Mouse (Mus musculus) lung, embryonic 15.5 days (tissue): ENCODE measurements at regions not wholly inside any gene's neighbourhood (a gene's known extent, or its start where the extent isn't known, plus 50 kb on each side); places are given as distances from the start of the nearest gene placed in this dataset.
A peak's percentile ranks its signal among the peaks of the same experiment; 100 is the strongest.

Source experiments
- ATAC-seq: fragments of 200-750 bp; cut with Nextera tagmentation; 2 replicates; pipeline ENCODE4 v1.8.0; 2017; ENCODE audit warnings: moderate number of reproducible peaks, borderline replicate concordance; ENCODE audit not compliant: low FRiP score, low TSS enrichment; ENCODE audit errors: extremely low read depth
- H3K27ac ChIP-seq: fragments of 300-500 bp; sonication (generic); 2 replicates; pipeline ENCODE4 v1.5.1; 2015; ENCODE audit warnings: moderate library complexity, mild to moderate bottlenecking, inconsistent platforms
- H3K27me3 ChIP-seq: fragments of 300-500 bp; sonication (generic); 2 replicates; pipeline ENCODE4 v1.6.1; 2015; ENCODE audit warnings: inconsistent platforms
- H3K36me3 ChIP-seq: fragments of 300-500 bp; sonication (generic); 2 replicates; pipeline ENCODE4 v1.6.1; 2015; ENCODE audit warnings: inconsistent platforms
- H3K4me1 ChIP-seq: fragments of 300-500 bp; sonication (generic); 2 replicates; pipeline ENCODE4 v1.6.1; 2015; ENCODE audit warnings: inconsistent platforms
- H3K4me2 ChIP-seq: fragments of 300-500 bp; sonication (generic); 2 replicates; pipeline ENCODE4 v1.6.1; 2015; ENCODE audit warnings: inconsistent platforms, mild to moderate bottlenecking, moderate library complexity
- H3K4me3 ChIP-seq: fragments of 300-500 bp; sonication (generic); 2 replicates; pipeline ENCODE4 v1.5.1; 2015; ENCODE audit warnings: mild to moderate bottlenecking, inconsistent platforms
- H3K9ac ChIP-seq: fragments of 300-500 bp; sonication (generic); 2 replicates; pipeline ENCODE4 v1.6.1; 2015; ENCODE audit warnings: inconsistent platforms
- H3K9me3 ChIP-seq: fragments of 300-500 bp; sonication (generic); 2 replicates; pipeline ENCODE4 v1.6.1; 2016; ENCODE audit warnings: inconsistent platforms
- WGBS: fragments of 180-500 bp; shearing (Covaris S2); methylation state at CpG from one replicate; pipeline ENCODE4 v1.1.7; 2015; 5-methylcytosine and 5-hydroxymethylcytosine counted together

DNA sequence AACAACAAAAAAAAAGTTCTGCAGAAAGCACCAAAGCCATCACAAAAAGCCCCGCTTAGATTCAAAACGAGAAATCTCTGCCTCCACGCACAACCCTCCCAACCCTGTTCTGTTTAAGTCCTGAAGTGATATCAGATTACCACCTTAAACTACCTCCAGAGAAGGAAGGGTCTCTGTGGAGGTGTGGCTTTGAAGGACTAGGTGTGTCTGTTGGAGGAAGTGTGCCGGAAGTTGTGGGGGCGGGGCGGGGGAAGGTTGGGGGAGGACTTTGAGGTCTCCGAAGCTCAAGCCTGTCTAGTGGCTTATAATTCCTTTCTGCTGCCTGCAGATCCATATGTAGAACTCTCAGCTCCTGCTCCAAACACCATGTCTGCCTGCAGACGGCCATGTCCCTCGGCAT, 173.6 kb downstream of the Mreg start:
- 59% methylated on average over 9 of the region's 9 CpGs for whole genome bisulfite sequencing
- Histone ChIP-seq H3K4me2 (no peak overlapping the region), H3K4me3 (no peak overlapping the region), H3K36me3 (no peaks in the 10 kb centered on the region), H3K4me1 (no peaks in the 10 kb centered on the region), H3K27me3 (no peaks in the 10 kb centered on the region), H3K27ac (no peak overlapping the region), H3K9ac (no peak overlapping the region), H3K9me3 (no peaks in the 10 kb centered on the region)
- no peak for ATAC-seq

DNA sequence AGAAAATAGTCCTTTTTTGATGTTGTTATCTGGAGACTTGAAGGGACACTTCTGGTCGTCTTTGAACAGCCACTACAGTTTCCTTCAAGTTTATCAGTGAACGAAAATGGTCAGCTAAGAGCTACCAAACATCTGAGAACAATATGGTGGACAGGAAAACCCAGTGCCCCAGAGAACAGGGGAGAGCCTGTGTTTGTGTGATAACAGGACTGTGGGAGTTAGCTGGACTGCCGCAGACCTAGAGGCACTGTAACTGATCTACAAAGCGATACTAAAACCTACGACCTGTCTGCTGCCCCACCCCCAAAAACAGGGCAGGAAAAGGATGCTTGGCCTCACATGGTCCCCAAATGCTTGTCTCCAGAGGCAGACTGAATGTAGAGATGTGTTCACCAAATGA, 175.5 kb downstream of the Mreg start:
- no peak overlapping the region for H3K4me3 ChIP-seq
- H3K9ac ChIP-seq: no peak overlapping the region
- no peaks in the 10 kb centered on the region for H3K27me3 ChIP-seq
- ATAC-seq: no peak
- H3K36me3 ChIP-seq: no peaks in the 10 kb centered on the region
- WGBS: 38% methylated on average over 5 of the region's 5 CpGs
- H3K27ac ChIP-seq: no peak overlapping the region
- no peaks in the 10 kb centered on the region for H3K4me1 ChIP-seq
- no peaks in the 10 kb centered on the region for H3K9me3 ChIP-seq
- no peak overlapping the region for H3K4me2 ChIP-seq

- 63% methylated on average over 5 of the region's 5 CpGs for WGBS
- no peak overlapping the region for H3K4me2 ChIP-seq
- H3K27me3 ChIP-seq: no peaks in the 10 kb centered on the region
- ATAC-seq: no peak
- H3K9ac ChIP-seq: no peak overlapping the region
- H3K36me3 ChIP-seq: no peaks in the 10 kb centered on the region
- no peaks in the 10 kb centered on the region for H3K9me3 ChIP-seq
- H3K27ac ChIP-seq: no peak overlapping the region
- no peak overlapping the region for H3K4me3 ChIP-seq
- no peaks in the 10 kb centered on the region for H3K4me1 ChIP-seq
Measured at GRCm38 (mm10) chr1:72036141-72036540, 176.0 kb downstream of the Mreg start.

DNA sequence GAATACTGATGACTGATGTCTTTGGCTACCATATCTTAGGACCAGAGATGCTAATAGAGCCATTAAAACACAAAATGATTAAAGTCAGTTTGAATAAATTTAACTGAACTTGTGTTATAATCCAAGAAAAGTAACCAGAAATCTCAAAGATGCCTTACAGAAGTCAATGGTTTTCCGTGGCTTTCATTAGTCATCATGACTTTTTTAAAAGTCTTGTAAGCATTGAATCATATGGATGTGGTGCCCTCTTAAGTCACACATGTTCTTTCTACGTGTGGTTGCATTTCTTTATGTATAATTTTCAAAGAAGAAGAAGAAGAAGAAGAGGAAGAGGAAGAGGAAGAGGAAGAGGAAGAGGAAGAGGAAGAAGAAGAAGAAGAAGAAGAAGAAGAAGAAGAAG, 178.2 kb downstream of the Mreg start:
- no peaks in the 10 kb centered on the region for H3K4me1 ChIP-seq
- no peaks in the 10 kb centered on the region for H3K36me3 ChIP-seq
- H3K4me3 ChIP-seq: no peak overlapping the region
- no peaks in the 10 kb centered on the region for H3K27me3 ChIP-seq
- no peaks in the 10 kb centered on the region for H3K9me3 ChIP-seq
- H3K9ac ChIP-seq: no peak overlapping the region
- no peak for ATAC-seq
- 84% methylated on average over 2 of the region's 2 CpGs for WGBS
- no peak overlapping the region for H3K27ac ChIP-seq
- no peak overlapping the region for H3K4me2 ChIP-seq

GRCm38 (mm10) chr1:72032214-72032613, 179.9 kb downstream of the Mreg start:
- Histone ChIP-seq H3K4me3 (no peak overlapping the region), H3K4me1 (no peaks in the 10 kb centered on the region), H3K4me2 (no peak overlapping the region), H3K9me3 (no peaks in the 10 kb centered on the region), H3K27me3 (no peaks in the 10 kb centered on the region), H3K36me3 (no peaks in the 10 kb centered on the region), H3K27ac (no peak overlapping the region), H3K9ac (no peak overlapping the region)
- WGBS: 74% methylated on average over 4 of the region's 4 CpGs
- ATAC-seq: no peak

DNA sequence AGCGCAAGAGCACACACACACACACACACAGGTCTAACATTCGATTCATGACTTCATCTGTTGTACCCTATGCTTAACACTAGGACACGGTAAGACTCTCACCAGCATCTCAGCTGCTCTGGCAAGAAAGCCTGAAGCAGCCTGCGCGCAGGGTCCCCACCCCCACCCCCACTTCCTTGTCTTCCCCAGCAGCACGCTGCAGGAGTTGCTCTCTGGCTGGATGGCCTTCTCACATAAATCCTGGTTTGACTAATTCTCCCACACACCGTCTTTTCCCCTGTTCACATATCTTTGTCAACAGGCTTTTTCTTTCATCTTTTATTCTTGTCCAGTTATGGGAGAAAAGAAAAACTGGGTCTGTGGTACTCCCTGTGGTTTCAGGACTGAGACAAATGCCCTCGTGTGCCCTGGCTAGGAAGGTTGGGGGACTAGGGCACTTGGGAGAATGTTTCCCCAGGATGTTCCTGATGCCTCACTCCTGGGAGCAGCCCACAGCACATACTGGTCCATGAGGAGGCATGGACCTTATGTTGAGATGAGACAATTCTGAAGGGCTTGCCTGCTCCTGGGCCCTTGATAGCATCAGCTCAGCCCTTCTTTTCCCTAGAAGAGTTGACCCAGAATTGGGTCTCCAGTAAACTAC, 181.2 kb downstream of the Mreg start:
- no peaks in the 10 kb centered on the region for H3K27me3 ChIP-seq
- H3K4me2 ChIP-seq: no peak overlapping the region
- H3K36me3 ChIP-seq: no peaks in the 10 kb centered on the region
- H3K9me3 ChIP-seq: no peaks in the 10 kb centered on the region
- WGBS: 62% methylated on average over 8 of the region's 8 CpGs
- no peak overlapping the region for H3K4me3 ChIP-seq
- ATAC-seq: no peak
- H3K27ac ChIP-seq: no peak overlapping the region
- no peak overlapping the region for H3K9ac ChIP-seq
- no peaks in the 10 kb centered on the region for H3K4me1 ChIP-seq

GRCm38 (mm10) chr1:72029625-72030024, 182.5 kb downstream of the Mreg start:
- WGBS: 47% methylated on average over 6 of the region's 6 CpGs
- Histone ChIP-seq H3K27ac (no peak overlapping the region), H3K4me3 (no peak overlapping the region), H3K36me3 (no peaks in the 10 kb centered on the region), H3K4me1 (no peaks in the 10 kb centered on the region), H3K9me3 (no peaks in the 10 kb centered on the region), H3K27me3 (no peaks in the 10 kb centered on the region), H3K9ac (no peak overlapping the region), H3K4me2 (no peak overlapping the region)
- no peak for ATAC-seq

GRCm38 (mm10) chr1:72026861-72027260, 185.2 kb downstream of the Mreg start:
- no peak overlapping the region for H3K4me2 ChIP-seq
- H3K27me3 ChIP-seq: no peaks in the 10 kb centered on the region
- H3K4me1 ChIP-seq: no peaks in the 10 kb centered on the region
- H3K36me3 ChIP-seq: no peaks in the 10 kb centered on the region
- no peak for ATAC-seq
- no peak overlapping the region for H3K27ac ChIP-seq
- 91% methylated on average over 4 of the region's 4 CpGs for WGBS
- no peak overlapping the region for H3K4me3 ChIP-seq
- no peak overlapping the region for H3K9ac ChIP-seq
- no peaks in the 10 kb centered on the region for H3K9me3 ChIP-seq

- Histone ChIP-seq H3K27me3 (no peaks in the 10 kb centered on the region), H3K4me2 (no peak overlapping the region), H3K4me3 (no peak overlapping the region), H3K9ac (no peak overlapping the region), H3K4me1 (no peaks in the 10 kb centered on the region), H3K27ac (no peak overlapping the region), H3K36me3 (no peaks in the 10 kb centered on the region), H3K9me3 (no peaks in the 10 kb centered on the region)
- no peak for ATAC-seq
- WGBS: 75% methylated on average over 3 of the region's 3 CpGs
Measured at GRCm38 (mm10) chr1:72022631-72023030, 189.5 kb downstream of the Mreg start.

DNA sequence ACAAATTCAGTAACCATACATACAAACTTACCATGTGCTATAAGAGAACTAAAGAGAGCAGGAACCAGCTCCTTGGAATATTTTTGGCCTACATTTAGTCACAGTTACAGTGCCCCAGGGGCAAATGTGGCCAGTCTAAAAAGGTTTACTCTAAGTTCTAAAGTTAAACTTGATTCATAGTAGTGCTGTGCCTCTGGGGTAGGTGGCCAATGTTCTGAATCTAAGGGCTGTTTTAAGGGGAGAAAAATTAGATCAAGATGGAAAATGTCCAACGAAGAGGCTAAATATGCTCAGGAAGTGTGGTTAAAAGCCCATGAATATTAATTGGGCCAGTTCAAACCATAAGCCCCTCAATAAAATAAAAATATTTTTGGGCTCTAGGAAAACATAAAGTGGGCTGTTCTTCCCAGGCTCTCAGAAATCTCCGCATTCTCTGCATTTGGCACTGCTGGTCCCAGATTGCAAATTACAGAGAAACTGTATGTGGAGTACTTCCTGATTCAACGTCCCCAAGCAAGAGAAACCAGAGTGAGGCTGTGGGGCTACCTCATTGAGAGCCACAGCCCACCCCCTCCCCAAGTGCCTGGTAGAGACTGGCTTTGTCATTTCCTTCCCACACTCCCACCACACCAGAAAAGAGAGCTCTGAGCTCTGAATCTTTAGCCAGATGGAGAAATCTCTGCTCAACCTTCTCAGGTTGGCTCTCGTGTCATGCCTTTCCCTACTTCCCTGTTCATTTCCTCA, 193.5 kb downstream of the Mreg start:
- H3K9me3 ChIP-seq: no peaks in the 10 kb centered on the region
- H3K4me1 ChIP-seq: peaks cover 12% of the 10 kb centered on the region
- H3K4me2 ChIP-seq: no peak overlapping the region
- no peak overlapping the region for H3K9ac ChIP-seq
- no peak for ATAC-seq
- no peak overlapping the region for H3K27ac ChIP-seq
- no peaks in the 10 kb centered on the region for H3K36me3 ChIP-seq
- no peaks in the 10 kb centered on the region for H3K27me3 ChIP-seq
- 58% methylated on average over 4 of the region's 4 CpGs for WGBS
- no peak overlapping the region for H3K4me3 ChIP-seq

- Histone ChIP-seq H3K36me3 (no peaks in the 10 kb centered on the region), H3K4me2 (no peak overlapping the region), H3K4me3 (no peak overlapping the region), H3K4me1 (peaks cover 12% of the 10 kb centered on the region), H3K9me3 (no peaks in the 10 kb centered on the region), H3K27ac (no peak overlapping the region), H3K27me3 (no peaks in the 10 kb centered on the region), H3K9ac (no peak overlapping the region)
- WGBS: 54% methylated on average over 1 of the region's 1 CpGs
- ATAC-seq: 0 out of 2 replicates have a peak, but pooled peaks have one; percentile 62
Measured at GRCm38 (mm10) chr1:72017814-72018478, 194.2 kb downstream of the Mreg start.

DNA sequence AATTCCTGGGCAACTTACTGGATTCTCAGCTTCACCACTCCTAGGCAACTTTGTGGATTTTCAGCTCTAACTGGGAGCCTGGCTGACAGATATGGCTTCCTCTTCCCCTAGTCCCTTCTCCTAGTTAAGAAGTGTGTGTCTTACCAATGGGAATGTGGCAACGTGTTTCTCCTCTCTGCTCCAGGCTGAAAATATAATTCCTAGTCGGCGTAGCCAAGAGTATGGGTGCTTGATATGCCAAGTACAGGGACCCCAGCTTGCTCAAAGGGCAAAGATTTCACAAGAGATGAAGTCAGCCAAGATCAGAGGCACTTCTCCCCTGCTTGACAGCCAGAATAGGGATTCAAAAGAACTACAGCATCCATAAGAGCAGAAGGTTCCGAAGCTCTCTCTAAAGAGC, 196.6 kb downstream of the Mreg start:
- WGBS: 76% methylated on average over 4 of the region's 4 CpGs
- Histone ChIP-seq H3K9me3 (no peaks in the 10 kb centered on the region), H3K27me3 (no peaks in the 10 kb centered on the region)

More for the DNA sequence above, 196.6 kb downstream of the Mreg start:
- no peak overlapping the region for H3K27ac ChIP-seq
- peaks cover 12% of the 10 kb centered on the region for H3K4me1 ChIP-seq
- no peak overlapping the region for H3K4me3 ChIP-seq
- H3K36me3 ChIP-seq: no peaks in the 10 kb centered on the region
- ATAC-seq: no peak
- no peak overlapping the region for H3K4me2 ChIP-seq
- no peak overlapping the region for H3K9ac ChIP-seq
